Mouse (Mus musculus): ENCODE results near the gene Stk19.
A peak's percentile ranks its signal among the peaks of the same experiment; 100 is the strongest.
"Not testable (repeated sequence)": the region's sequence is repeated elsewhere in the genome, so short reads cannot be mapped to it uniquely, and the experiment has no call there.

Stk19 gene

DNA sequence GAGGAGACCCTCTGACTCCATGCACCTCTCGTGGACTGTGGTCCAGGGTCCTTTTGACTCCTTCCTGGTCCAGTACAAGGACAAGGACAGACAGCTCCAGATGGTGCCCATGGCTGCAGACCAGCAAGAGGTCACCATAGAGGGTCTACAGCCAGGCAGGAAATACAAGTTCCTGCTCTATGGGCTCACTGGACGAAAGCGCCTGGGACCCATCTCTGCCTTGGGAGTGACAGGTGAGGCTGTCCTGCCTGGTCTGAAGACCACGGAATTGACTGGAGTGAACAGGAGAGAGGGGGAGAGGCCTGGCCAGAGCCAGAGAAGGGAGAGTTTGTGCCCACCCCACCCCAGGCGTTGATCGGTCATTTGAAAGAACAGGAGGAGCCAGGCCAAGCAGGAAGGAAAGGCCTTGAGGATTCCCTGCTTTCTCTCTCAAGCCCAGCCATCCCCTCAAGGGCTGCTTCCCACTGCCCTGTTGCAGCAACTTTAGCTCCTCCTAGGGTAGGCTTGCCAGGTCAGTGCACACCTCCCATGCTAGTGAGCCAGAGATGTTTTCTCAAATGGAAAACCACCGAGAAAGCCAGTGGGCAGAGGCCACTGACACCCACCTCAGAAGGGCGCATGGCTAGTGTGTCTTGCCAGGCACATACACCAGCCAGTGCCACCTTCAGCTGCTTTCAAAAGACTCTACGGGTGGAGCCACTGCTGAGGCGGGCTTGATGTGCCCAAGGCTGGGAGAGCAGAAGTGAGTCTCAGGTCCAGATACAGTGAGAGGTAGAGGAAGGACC lies 39.3 kb downstream of the Stk19 start:
- DNase-seq (ENCODE audit: low spot score), result not testable (repeated sequence)

DNA sequence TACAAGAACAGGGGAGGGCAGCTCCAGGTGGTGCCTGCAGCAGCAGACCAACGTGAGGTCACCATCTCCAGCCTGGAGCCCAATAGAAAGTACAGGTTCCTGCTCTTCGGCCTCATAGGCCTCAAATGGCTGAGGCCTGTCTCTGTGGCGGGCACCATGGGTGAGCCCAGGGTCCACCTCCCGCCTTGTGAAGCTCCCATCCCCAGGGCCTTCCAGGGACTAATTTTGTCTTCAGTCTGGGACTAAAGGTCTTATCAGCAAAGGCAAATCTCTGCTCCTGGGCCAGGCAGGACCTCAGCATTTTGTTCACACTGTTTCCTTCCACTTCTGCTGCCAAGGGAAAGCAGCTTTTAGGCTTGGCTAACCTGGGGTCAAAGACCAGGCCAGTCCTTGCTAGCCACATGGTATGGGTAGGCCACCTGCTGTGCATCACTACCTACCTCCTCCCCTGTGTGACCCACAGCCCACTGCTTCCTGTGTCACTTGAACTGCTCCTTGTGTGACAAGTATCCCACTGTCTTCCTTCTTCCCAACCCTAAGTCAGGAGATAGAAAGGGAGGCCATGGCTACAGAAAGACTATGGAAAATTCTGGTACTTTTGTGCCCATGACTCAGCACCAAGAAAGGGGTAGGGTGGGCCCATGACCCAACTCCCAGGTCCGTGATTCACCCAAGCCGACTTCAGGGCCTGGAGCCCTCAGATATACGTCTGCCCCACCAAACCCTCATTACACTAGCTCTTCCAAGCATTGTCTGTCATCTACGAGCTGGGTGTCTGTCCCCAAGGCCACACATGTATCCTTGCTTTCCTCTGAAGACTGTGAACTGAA lies 40.2 kb downstream of the Stk19 start:
- DNase-seq (ENCODE audit: low spot score), result no peak

DNA sequence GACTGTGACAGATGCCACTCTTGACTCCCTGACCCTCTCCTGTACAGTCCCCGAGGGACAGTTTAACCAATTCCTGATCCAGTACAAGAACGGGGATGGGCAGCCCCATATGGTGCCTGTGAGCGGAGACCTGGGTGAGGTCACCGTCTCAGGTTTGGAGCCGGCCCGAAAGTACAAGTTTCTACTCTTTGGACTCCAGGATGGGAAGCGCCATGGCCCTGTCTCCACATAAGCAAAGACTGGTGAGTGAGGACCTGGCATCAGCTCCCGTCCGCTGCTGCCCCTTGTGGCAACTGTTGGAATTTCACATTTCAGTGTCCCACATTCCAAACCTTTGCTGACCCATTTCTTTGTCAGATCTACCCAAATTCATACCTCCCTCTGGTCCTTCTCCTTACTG lies 41.1 kb downstream of the Stk19 start:
- peak; percentile 60 for DNase-seq (ENCODE audit: low spot score)

DNA sequence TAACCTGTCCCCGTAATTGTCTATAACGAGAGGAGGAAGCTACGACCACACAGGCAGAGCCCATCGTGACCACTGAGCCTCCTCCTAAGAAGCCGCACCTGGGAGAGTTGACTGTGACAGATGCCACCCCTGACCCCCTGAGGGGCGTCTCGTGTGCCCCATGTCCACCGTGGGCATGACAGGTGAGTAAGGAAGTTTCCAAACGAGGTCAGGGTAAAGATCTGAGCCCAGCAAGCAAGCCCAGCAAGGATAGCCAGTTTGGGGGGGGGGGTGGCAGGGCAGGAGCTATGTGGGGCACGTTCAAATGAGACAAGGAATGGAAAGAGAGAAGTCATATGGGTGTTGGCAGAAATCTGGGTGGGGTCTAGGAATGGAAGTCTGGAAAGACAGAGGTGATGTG lies 41.7 kb downstream of the Stk19 start:
- DNase-seq (ENCODE audit: low spot score), result no peak

DNA sequence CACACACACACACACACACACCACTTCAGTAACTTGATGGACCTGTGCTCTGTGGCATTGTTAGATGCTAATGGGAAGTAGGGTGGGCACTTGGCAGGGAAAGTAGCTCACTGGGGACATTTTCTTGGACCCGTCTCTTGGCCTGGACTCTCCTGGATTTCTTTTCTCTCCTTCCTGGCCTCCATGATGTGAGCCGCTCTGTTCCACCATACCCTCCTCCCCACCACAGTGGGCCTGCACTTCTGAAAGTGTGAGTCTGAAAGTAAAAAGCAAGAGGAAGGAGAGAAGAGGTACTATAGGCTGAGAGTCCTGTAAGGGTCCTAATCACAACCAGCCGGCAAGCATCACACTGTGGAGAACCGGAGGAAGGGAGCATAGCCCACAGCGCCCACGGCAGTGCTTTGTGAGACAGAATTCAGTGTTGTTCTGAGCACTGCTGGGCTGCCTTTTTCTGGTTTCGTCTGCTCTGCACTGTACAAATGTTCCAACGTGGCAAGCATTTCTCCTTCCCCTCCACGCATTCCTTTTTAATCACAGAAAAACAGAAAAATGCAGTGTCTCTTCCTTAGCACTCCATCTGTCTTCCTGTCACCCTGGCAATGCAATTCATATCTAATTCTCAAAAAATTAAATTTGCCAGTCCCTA lies 58.9 kb downstream of the Stk19 start:
- peak; percentile 34 for DNase-seq (ENCODE audit: low spot score)

Measured in adipocyte (in vitro differentiated cells).